Mouse (Mus musculus): Measurements from ENCODE around the gene 1700022I11Rik.

- TF ChIP-seq EP300 (IDR thresholded peaks at IDR 0.05), result no peak
- no peak for TF ChIP-seq CTCF (IDR thresholded peaks at IDR 0.05)
Observed at GRCm38 (mm10) chr4:42957306-42957705, 12.1 kb upstream of the 1700022I11Rik start.

Data from lung, postnatal 0 days (tissue).